Mouse (Mus musculus) megakaryocyte, embryonic 14.5 days (primary cell): Measurements from ENCODE around the gene Hmgb1.

Source experiments
- FLI1 ChIP-seq: IDR thresholded peaks from 2 replicates; pipeline ENCODE4 v1.6.1; 2012; ENCODE audit warnings: low read length, inconsistent platforms, mixed read lengths
- GATA1 ChIP-seq: IDR thresholded peaks from 3 replicates; pipeline ENCODE4 v1.6.1; 2012; ENCODE audit warnings: mixed read lengths, low read length, inconsistent platforms, borderline replicate concordance

GRCm38 (mm10) chr5:149123795-149124194 is 60.5 kb downstream of the Hmgb1 start:
- no peak for TF ChIP-seq GATA1
- no peak for TF ChIP-seq FLI1
